Mouse (Mus musculus) testis, adult 2 months (tissue): ENCODE measurements around the gene Adora2a.

ENCODE experiments used
- CTCF ChIP-seq: fragments of 200-500 bp; IDR thresholded peaks from 2 replicates; pipeline ENCODE4 v1.5.1; 2012; ENCODE audit warnings: low read depth, mild to moderate bottlenecking, inconsistent platforms, low read length, moderate library complexity; ENCODE audit not compliant: control insufficient read depth, insufficient read depth, insufficient replicate concordance
- POLR2A ChIP-seq: fragments of 200-500 bp; IDR thresholded peaks from 2 replicates; pipeline ENCODE4 v1.6.1; 2012; ENCODE audit warnings: low read depth, mild to moderate bottlenecking, inconsistent platforms, low read length, moderate library complexity; ENCODE audit not compliant: control insufficient read depth

DNA sequence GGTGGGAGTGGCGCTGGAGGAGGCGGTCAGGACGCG is at the start of gene Adora2a:
- no peak for TF ChIP-seq CTCF
- no peak for TF ChIP-seq POLR2A
